Mouse (Mus musculus) liver, postnatal 0 days (tissue): ENCODE data around the gene Gpbp1.
A peak's percentile ranks its signal among the peaks of the same experiment; 100 is the strongest.

Source experiments
- CTCF ChIP-seq: sonication (generic); IDR thresholded peaks from 2 replicates; pipeline ENCODE4 v1.5.1; 2016; ENCODE audit warnings: antibody characterized with exemption, low read depth
- EP300 ChIP-seq: IDR thresholded peaks from 2 replicates; pipeline ENCODE4 v1.6.1; 2016; ENCODE audit warnings: antibody characterized with exemption, low read depth, mild to moderate bottlenecking

- TF ChIP-seq CTCF = 0 out of 2 replicates have a peak, but pooled peaks have one; percentile 8
- TF ChIP-seq EP300 = no peak
These were observed 58.7 kb downstream of the Gpbp1 start for GRCm38 (mm10) chr13:111431174-111431573.
